Mouse (Mus musculus): ENCODE measurements around the gene Cnnm2.

GRCm38 (mm10) chr19:46920571-46920970, 159.2 kb downstream of the Cnnm2 start:
- TF ChIP-seq CTCF (IDR thresholded peaks at IDR 0.05; ENCODE audit: low read depth, low read length) (no peak), GATA2 (IDR thresholded peaks at IDR 0.05; ENCODE audit: borderline replicate concordance, low read depth, low read length) (no peak)
